Mouse (Mus musculus) adrenal gland, adult 18-20 months (tissue): ENCODE measurements at regions not wholly inside any gene's neighbourhood (a gene's known extent, or its start where the extent isn't known, plus 50 kb on each side); places are given as distances from the start of the nearest gene placed in this dataset.

Source experiments
- DNase-seq, 2 experiments: peaks; one replicate each; pipeline ENCODE4 v3.0.0; 2021 to 2022; ENCODE audit warnings: low spot score in 2 of 2

DNA sequence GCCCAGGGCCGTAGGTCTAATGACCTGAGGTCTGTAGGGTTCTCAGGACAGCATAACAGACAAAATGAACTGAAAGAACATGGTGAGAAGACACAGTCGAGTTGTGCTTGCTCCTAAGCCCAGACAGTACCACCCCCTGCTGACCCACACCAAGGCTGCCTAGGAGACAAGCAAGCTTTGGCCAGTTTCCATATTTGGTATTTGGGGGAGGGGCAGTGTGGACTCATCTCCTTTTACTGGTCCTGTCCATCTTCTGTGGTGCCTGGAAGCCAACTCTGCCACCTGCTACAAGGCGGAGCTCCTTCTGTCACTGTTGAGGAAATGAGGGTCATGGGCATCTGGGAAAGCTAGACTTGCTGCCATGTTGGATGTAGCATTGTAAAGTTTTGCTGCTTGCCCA lies 68.9 kb downstream of the Tex29 start:
- no peak for DNase-seq

DNA sequence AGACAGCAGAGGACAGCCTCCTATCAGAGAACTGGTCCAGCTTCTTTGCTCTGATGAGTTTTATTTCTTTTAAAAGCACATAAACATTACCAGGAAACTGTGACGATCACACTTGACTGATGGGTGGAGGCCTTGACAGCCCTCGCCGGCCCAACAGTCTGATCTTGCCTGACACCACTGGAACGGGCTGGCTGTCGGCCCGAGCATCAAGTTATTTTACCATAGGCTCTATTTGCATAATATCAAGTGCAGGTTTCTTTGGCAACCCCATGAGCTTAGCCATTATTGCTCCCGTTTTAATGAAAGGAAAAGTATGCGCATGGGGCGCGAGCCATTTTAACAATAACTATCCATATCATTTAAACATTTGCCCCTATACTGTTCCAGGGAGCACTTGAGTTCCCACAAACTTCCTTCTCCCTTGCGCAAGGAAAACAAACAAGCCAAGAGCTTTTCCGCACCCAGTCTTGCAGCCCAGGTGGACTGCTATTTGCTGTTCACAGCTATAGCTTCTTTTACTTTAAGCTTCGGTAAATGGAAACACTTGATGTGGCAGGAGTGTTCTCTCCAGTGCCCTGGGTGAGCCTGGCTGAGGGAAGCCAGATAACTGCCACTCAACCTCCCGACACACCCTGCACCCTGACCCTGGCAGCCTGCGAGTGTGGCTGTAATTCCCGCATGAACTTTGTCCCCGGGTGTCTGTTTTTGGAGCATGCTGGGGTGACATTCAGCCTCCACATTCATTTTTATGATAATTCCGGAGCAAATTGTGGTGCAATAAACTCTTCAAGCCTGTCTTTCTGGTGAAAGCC lies 71.6 kb downstream of the Tex29 start:
- no peak for DNase-seq

- no peak for DNase-seq
Observed at GRCm38 (mm10) chr8:11912451-11913128, 72.3 kb downstream of the Tex29 start.

DNA sequence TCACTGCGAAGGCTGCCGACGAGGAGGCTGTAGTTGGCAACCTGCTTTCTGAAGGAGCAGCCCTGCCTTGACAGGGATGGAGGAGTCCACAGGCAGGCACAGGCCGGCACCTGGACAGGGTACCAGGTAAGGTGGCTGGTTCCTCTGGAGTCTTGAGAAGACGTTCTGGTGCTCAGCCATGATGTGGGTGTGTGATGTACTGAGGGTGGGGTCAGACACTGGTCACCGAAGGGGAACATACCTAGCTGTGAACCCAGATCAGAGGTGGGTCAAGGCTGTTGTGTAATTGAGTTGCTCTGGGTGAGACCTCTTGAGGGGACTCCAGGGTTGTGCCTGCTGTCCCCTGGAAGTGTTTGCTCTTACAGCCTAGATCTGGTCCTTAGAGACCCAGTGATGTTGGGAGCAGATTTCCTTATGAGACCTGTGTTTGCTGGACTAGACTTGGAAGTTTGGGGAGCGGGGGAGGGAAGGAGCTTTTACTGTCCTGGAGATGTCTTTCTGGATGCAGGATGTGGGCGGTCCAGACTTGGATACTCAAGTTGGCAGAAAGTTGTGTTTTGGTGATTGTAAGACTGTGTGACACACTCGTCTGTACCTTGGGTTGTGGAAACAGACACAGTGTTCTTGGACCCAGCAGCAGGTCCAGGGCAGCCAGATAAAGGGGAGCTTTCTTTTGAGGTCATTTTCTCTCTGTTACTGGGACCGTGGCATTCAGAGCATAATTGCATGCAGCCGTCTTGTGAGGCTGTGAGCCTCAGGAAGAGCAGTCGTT lies 73.0 kb downstream of the Tex29 start:
- no peak for DNase-seq

DNA sequence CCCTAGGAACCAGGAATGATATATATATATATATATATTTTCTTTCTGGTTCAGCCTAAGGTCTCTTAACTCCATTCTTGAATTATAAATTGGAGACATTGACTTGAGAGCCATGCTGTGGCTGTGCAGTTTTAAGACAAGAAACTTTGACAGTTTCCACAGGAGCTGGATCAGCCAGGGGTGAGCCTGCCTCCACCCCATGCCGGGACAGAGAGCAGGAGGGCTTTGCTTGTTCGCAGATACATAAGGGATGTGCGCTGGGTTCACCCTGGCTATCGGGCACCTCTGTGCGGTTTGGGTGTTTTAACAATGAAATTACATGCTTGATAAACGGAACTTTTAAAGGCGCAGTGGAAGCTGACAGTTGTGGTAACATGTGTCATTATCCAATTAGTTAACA lies 73.9 kb downstream of the Tex29 start:
- no peak for DNase-seq

- DNase-seq = no peak
Observed at GRCm38 (mm10) chr8:11914681-11915474, 74.6 kb downstream of the Tex29 start.

- no peak for DNase-seq
Observed at GRCm38 (mm10) chr8:11915721-11916120, 75.4 kb downstream of the Tex29 start.

DNA sequence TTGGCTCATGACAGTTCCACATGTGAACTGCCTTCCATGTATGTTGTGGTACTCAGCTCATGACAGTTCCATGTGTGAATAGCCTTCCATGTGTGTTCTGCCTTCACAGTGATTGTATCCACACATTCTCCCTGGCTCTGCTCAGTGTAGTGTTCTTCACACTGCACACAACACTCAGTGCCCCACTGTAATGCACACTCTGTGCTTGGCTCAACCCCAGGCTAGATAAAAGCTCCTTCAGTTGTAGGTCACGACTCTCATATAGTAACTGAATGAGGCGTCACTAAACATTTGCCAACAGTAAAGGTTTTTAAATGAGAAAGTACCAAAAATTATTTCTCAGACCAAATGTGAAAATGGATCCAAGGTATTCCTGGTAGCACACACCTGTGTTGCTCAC lies 79.6 kb downstream of the Tex29 start:
- DNase-seq = no peak

GRCm38 (mm10) chr8:11923115-11923514 lies 82.8 kb downstream of the Tex29 start:
- DNase-seq = no peak

DNA sequence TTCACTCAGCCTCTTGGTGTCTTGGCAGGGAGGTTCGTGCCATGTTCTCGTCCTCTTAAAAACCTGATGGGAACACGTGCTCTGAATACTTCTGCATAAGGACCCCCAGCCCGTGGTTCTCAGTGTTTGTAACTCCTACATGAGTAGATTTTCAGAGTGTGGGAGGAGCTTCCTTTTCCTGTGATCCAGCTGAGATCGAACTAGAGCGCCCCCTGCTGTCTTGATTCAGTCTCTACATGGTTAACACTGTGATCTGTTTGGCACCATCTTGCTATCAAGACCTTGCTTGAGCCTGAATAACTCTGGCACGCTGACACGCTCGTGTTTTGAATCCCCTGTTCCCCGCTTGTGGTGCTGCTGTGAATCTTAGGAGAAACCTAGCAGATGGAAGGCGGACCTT lies 83.9 kb downstream of the Tex29 start:
- peak; percentile 67 to 74 for DNase-seq

DNA sequence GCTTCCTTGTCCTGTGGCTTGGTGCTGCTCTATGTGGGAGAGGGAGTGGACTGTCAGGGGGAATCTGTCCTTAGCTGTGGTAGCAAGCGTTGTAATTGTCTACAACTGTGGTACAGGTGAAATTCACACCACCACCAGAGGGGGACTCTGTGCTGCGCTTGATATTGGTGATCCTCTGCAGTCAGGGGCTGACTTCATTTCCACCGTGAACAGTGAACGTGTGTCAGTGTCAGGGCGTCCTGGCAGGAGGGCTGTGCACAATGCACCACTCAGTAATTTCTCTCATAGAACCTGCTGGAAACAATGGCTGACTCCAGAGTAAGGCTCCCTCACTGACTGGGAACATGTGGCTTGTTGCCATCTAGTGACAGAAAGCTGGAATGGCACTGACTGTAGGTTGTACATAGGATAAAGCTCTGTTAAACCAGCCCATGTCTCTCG lies 102.6 kb downstream of the Tex29 start:
- DNase-seq = peak in 1 of 2 experiments; percentile 15

GRCm38 (mm10) chr8:11947766-11948165 lies 107.5 kb downstream of the Tex29 start:
- no peak for DNase-seq

DNA sequence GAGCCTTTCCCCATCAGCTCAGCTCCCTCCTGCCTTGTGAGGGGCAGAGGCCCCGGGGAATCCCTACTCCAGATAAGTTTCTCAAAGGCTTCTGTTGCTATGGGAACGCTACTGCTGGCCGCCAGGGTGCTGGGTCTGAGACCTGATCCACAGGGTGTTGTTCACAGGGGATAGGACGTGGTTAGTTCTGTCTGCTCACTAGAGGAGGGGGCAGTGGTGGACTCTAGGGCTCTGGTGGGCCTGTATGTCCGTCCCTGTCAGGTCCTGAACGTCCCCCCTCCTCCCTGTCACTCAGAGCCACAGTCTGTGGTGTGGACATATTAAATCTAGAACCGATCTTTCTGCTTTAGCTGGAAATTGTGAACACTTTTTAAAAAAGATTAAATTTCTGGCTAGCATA lies 116.0 kb downstream of the Tex29 start:
- DNase-seq = no peak

DNA sequence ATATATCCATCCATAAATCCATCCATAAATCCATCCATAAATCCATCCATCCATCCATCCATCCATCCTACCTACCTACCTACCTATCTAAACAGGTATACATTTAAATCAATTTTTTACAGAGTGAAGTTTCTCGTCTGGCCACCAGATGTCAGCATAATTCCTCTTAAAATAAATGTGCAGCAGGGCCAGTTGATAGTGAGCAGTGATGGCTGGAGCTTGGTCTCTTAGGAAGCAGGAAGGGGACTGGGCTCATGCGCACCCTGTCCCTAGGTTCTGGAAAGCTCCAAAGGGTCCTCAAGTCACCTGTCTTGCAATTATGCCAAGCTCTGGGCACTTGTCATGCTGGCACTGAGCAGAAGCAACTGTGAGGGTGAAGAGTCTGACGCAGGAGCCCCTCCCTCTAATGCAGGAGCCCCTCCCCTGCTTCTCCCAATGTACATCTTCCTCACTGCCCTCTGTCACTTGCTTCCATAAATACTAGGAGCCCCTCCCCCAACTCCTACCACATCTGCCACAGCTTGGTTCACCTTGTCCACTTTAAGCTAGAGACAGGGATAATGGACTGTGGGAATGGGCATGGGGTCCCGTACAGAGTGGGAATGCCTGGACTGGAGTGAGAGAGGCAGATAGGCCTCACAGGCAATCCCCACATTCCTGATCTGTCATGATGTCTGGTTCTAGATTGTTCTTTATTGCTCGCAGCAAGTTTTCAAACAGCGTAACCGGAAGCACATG lies 116.9 kb downstream of the Tex29 start:
- peak in 1 of 2 experiments; percentile 26 for DNase-seq

DNA sequence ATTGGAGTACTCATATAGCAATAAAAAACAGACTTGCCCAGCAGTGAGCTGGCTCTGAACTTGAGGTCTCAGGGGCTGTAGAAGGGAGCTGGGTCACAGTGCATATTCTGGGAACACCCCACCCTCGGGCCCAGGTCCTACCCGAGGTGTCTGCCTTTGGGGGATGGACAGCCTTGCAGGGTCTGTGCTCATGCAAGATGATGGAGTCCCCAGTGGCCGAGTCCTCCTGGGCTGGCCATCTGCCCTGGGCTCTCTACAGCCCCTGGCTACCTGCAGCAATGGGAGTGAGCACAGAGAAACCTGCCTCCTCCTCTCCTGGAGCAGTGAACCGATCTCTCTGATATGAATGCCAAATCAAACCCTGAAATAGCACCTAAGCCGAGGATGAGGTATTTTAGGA lies 117.9 kb downstream of the Tex29 start:
- no peak for DNase-seq

- DNase-seq = no peak
Observed at GRCm38 (mm10) chr8:11959466-11959865, 119.2 kb downstream of the Tex29 start.

DNA sequence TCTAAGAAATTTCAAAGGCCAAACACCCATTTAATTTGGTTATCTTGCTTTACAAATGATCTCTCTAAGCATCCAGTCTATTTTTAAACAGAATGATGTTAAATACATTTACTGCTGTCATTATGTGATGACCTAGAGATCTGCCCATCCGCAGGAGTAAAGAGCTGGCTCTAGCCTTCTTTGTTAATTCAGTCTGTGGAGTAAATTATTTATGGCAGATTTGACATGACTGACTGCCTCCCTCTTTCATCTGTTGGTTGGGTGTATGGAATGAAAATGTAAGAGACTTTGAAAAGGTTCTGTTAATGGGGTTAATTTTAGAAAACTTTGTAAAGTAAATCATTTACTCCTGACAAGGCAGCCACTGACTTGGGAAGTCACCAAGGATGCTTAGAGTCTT lies 123.3 kb downstream of the Tex29 start:
- DNase-seq = no peak

DNA sequence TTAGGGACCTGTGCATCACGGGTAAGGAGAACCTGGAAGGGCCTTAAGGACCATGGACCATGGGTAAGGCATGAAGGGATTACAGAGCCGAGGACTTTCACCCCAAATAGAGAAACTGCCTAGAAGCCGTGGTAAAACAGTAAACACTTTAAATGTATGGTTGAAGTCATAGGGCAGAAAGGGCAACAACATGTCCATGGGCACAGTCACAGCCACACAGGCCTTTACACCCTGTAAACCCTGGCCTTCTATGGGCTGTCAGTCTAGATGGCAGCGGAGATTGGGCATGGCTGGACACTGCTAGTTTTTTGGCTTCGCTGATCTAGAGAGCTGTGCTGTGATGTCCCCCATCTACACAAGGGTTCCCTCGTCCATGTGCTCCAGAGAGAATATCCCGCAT lies 127.4 kb downstream of the Tex29 start:
- DNase-seq = no peak

DNA sequence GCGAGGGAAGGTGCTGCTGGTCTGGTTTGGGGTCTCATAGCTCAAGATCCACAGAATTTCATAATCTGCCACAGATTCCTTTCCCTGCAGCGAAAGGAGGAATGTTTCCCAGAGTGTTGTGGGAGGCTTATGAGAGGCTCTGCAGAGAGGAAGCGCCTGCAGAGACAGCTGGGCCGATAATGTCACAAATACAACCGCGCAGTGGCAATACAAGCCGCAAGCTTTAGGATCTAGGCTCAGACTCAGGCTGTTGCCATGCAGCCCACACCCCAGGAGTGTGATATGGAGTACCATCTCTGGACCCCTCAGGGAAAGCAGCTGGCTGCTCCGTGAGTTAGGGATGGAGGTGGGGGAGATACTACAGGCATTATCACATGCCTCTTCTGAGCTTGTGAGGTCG lies 130.2 kb downstream of the Tex29 start:
- no peak for DNase-seq

DNA sequence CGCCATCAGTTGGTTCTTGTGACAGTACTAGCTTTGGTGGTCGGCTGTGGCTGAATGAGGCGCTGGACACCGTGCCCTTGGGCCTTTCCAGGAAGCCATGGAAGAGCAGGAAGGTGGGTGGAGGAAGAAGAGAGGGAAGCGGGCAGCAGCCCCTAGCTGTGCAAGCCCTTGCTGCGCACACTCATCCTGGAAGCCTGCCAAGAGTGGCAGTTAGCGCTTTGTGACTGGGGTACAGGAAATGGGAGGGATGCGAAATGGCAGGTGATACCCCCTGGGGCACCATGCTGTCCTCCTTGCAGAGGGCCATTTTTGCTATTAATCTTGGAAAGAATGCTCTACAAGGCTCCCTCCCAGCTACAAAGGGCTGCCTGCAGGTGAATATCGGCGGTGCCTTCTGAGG lies 133.2 kb downstream of the Tex29 start:
- no peak for DNase-seq
